Mouse (Mus musculus) forebrain, embryonic 12.5 days (tissue): Measurements from ENCODE around the gene Psap. TPM values are rescaled to one million over a fixed set of nuclear protein-coding genes. Genes with fewer than 3 reads are reported as not detected.
"Not testable (repeated sequence)": the region's sequence is repeated elsewhere in the genome, so short reads cannot be mapped to it uniquely, and the experiment has no call there.

Source experiments
- ATAC-seq: fragments of 200-750 bp; cut with Nextera tagmentation; 2 replicates; pipeline ENCODE4 v1.8.0; 2017; ENCODE audit warnings: moderate TSS enrichment; ENCODE audit not compliant: low FRiP score
- H3K27ac ChIP-seq: fragments of 300-500 bp; sonication (generic); 2 replicates; pipeline ENCODE4 v1.5.1; 2016; ENCODE audit warnings: mild to moderate bottlenecking
- H3K27me3 ChIP-seq: fragments of 300-500 bp; sonication (generic); 2 replicates; pipeline ENCODE4 v1.6.1; 2016; ENCODE audit warnings: mild to moderate bottlenecking
- H3K36me3 ChIP-seq: fragments of 300-500 bp; sonication (generic); replicated peaks from 2 replicates; pipeline ENCODE4 v1.6.1; 2016; ENCODE audit warnings: mild to moderate bottlenecking
- H3K4me1 ChIP-seq: fragments of 300-500 bp; sonication (generic); 2 replicates; pipeline ENCODE4 v1.6.1; 2016
- H3K4me2 ChIP-seq: fragments of 300-500 bp; sonication (generic); 2 replicates; pipeline ENCODE4 v1.6.1; 2016; ENCODE audit warnings: mild to moderate bottlenecking, moderate library complexity
- H3K4me3 ChIP-seq: fragments of 300-500 bp; sonication (generic); replicated peaks from 2 replicates; pipeline ENCODE4 v1.5.1; 2016; ENCODE audit warnings: mild to moderate bottlenecking
- H3K9ac ChIP-seq: fragments of 300-500 bp; sonication (generic); 2 replicates; pipeline ENCODE4 v1.6.1; 2016; ENCODE audit warnings: mild to moderate bottlenecking
- H3K9me3 ChIP-seq: fragments of 300-500 bp; sonication (generic); 2 replicates; pipeline ENCODE4 v1.6.1; 2016
- WGBS: fragments of 180-500 bp; shearing (Covaris S2); methylation state at CpG from one replicate; pipeline ENCODE4 v1.1.7; 2016; 5-methylcytosine and 5-hydroxymethylcytosine counted together
- polyA plus RNA-seq: library from polyadenylated mRNA; unstranded; fragments of >200 nt; fragmentation: Nextera tagmentation; extraction: Ambion mirVana; gene quantifications from 2 replicates; pipeline ENCODE4 v1.2.1, GENCODE M21; 2016

Psap gene
- polyA plus RNA-seq, 1 experiment from 2014 or later: 90.5 TPM

DNA sequence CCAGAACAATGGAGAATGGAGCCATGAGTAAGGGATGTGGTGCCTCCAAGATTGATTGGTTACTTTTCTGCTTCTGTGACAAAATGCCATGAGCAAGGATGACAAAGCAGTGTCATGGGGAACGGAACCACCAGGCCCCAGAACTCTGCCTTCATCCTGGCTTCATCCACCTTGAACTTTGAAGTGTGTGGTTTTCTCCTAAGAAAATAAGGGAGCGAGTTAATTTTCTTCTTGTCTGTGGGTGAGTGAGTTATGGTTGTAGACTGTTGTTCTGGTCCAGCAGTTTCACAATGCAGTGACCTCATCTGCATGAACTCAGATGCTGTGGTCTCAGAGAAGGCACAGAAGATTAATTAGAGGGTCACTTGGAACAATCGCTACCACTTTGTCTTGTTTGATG is 29.1 kb upstream of the Psap start:
- not testable (repeated sequence) for H3K27ac ChIP-seq, H3K36me3 ChIP-seq, H3K9ac ChIP-seq, H3K4me1 ChIP-seq, H3K27me3 ChIP-seq, H3K4me3 ChIP-seq, ATAC-seq, H3K9me3 ChIP-seq, H3K4me2 ChIP-seq
- WGBS: 89% methylated on average over 3 of the region's 3 CpGs

DNA sequence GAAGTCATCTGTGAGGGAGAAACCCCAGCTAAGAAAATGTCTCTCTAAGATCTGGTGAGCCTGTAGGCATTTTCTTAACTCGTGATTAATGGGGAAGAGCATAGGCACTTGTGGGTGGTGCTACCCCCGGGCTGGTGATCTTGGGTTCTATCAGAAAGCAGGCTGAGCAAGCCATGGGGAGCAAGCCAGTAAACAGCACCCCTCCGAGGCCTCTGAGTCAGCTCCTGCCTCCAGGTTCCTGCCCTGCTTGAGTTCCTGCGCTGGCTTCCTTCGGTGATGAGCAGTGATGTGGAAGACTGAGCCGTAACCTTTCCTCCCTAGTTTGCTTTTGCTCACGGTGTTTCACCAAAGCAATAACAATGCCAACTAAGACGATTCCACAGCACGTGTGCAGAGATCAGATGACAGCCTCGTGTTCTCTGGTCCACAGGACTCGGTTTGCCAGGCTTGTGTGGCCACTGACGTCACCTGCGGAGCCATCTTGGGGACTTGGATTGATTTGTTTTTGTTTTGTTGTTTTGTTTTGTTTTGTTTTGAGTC is 26.9 kb upstream of the Psap start:
- no peak for ATAC-seq
- WGBS: 77% methylated on average over 13 of the region's 13 CpGs

DNA sequence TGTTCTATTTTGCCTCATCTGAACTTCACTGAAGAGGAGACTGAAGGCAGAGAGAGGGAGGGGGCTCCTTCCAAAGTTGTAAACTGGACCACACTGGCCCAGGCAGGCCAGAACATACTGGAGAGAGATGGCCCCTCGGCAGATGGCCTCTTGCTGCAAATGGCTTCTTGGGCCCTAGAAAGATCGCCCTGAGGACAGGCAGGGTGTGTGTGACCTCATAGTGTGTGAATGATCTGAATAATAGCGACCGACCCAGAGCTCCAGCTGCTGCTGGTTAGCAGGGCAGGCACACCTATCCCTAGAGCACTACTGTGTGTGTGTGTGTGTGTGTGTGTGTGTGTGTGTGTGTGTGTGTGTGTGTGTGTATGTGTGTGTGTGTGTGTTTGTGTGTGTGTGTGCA is 25.2 kb upstream of the Psap start:
- Histone ChIP-seq H3K36me3 (no peaks in the 10 kb centered on the region), H3K27me3 (no peaks in the 10 kb centered on the region), H3K27ac (no peak overlapping the region), H3K9ac (no peak overlapping the region), H3K9me3 (no peaks in the 10 kb centered on the region), H3K4me1 (no peaks in the 10 kb centered on the region; the same call in 1 of the 2 replicates), H3K4me2 (no peak overlapping the region), H3K4me3 (no peak overlapping the region)
- WGBS: 79% methylated on average over 4 of the region's 4 CpGs
- ATAC-seq: no peak

More for the DNA sequence above, 26.9 kb upstream of the Psap start:
- Histone ChIP-seq H3K4me1 (no peaks in the 10 kb centered on the region), H3K4me3 (no peak overlapping the region), H3K9me3 (no peaks in the 10 kb centered on the region), H3K27ac (no peak overlapping the region), H3K9ac (no peak overlapping the region), H3K27me3 (no peaks in the 10 kb centered on the region), H3K36me3 (no peaks in the 10 kb centered on the region), H3K4me2 (no peak overlapping the region)

DNA sequence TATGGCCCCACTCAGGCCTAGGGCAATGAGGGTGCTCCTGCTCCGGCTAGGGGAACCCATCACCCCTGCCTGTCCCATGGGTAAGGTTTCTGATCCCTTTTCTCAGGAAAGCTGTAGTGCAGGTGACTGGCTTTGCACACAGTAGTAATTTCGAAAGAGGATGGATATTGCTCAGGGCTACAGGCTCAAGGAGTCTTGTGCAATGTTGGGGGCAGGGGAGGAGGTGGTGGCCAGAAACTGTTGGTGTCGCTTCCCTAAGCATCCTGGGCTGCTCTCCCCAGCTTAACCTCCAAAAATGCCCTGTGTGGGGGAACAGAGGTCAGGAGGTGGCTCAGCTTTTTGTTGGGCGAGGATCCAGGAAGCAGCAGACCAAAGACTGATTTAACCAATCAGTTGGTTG is 24.8 kb upstream of the Psap start:
- WGBS: 72% methylated on average over 4 of the region's 4 CpGs
- H3K4me3 ChIP-seq: no peak overlapping the region
- no peaks in the 10 kb centered on the region for H3K27me3 ChIP-seq
- H3K36me3 ChIP-seq: no peaks in the 10 kb centered on the region
- no peak overlapping the region for H3K27ac ChIP-seq
- no peaks in the 10 kb centered on the region for H3K9me3 ChIP-seq
- no peaks in the 10 kb centered on the region; the same call in 1 of the 2 replicates for H3K4me1 ChIP-seq
- H3K4me2 ChIP-seq: no peak overlapping the region
- ATAC-seq: no peak
- H3K9ac ChIP-seq: no peak overlapping the region

DNA sequence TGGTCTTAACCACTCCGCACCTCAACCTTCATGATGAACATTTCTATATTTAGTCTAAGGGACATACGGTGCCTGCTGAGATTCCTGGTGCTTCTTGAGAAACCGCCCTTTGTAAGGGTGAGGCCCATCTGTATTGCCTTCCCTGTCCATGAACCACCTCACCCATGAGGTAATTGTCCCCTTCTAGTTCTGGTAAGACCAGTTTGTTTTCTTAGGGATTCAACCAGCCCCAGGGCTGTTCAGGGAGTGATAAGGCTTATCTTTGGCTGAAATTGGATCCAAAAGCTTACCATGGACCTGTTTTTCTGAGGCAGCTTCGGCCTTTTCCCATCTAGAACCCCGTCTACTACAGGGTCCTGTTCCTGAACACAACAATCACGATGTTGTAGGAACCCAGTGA is 21.3 kb upstream of the Psap start:
- 87% methylated on average over 6 of the region's 6 CpGs for WGBS
- Histone ChIP-seq H3K27ac (no peak overlapping the region), H3K36me3 (no peaks in the 10 kb centered on the region), H3K9ac (no peak overlapping the region), H3K4me2 (no peak overlapping the region), H3K4me1 (no peaks in the 10 kb centered on the region; the same call in 1 of the 2 replicates), H3K9me3 (no peaks in the 10 kb centered on the region), H3K27me3 (no peaks in the 10 kb centered on the region), H3K4me3 (no peak overlapping the region)
- no peak for ATAC-seq

DNA sequence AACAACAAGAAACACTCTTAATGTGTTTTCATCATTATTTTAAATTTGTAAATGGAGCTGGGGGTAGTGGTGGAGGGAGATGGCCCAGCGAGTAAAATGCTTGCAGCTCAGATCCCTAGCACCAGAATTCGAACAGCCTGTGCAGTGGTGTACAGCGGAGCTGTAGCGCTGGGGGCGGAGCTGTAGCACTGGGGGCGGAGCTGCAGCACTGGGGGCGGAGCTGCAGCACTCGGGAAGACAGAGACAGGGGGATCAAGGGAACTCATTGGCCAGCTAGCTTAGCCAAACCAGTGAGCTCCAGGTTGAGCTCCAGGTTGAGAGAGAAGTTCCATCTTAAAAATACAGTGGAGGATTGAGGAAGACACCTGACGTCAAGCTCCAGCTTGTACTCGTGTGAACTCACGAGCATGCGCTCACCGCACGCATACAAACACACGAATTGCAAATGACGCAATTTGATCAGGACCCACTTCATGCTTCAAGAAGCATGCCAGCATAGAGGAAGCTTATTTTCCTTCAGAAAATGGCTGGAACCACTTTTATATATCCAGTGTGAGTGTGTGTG is 20.1 kb upstream of the Psap start:
- Histone ChIP-seq H3K4me2 (no peak overlapping the region), H3K27ac (no peak overlapping the region), H3K27me3 (no peaks in the 10 kb centered on the region), H3K9me3 (no peaks in the 10 kb centered on the region), H3K4me1 (peaks cover 4% of the 10 kb centered on the region), H3K4me3 (no peak overlapping the region), H3K36me3 (no peaks in the 10 kb centered on the region), H3K9ac (no peak overlapping the region)
- 61% methylated on average over 16 of the region's 16 CpGs for WGBS
- no peak for ATAC-seq

DNA sequence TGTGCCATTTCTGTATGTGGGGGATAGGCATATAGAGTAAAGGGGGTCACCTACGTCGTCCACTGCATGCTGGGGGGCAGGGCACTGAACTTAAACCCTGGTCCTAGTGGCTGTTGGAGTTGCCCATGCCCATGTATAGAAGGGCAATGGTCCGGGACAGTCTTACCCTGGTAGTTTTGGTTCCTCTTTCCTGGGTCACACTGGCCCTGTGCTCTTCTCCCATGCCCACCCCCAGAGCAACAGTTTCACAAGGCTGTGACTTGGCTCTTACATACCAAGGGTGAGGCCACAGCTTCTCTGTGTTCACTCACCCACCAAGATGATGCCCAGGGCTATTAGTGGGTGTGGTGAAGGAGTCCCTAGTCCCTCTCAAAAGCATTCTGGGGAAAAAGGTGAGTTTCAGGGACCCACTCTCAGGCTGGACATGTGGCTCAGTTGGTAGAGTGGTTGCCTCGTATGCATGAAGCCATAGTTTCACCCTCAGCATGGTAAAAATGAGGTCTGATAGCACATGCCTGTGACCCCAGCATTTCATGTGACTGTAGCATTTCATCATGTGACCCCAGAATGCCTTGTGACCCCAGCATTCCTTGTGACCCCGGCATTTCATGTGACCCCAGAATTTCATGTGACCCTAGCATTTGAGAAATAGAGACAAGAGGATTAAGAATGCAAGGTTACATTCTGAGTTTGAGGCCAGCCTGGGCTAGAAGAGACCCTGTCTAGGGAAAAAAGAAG is 16.7 kb upstream of the Psap start:
- H3K9me3 ChIP-seq: no peaks in the 10 kb centered on the region
- peaks cover 9% of the 10 kb centered on the region for H3K4me1 ChIP-seq
- no peak for ATAC-seq
- 85% methylated on average over 5 of the region's 5 CpGs for WGBS
- H3K4me2 ChIP-seq: no peak overlapping the region
- no peaks in the 10 kb centered on the region for H3K27me3 ChIP-seq
- H3K9ac ChIP-seq: no peak overlapping the region
- H3K36me3 ChIP-seq: no peaks in the 10 kb centered on the region
- H3K27ac ChIP-seq: no peak overlapping the region
- no peak overlapping the region for H3K4me3 ChIP-seq

DNA sequence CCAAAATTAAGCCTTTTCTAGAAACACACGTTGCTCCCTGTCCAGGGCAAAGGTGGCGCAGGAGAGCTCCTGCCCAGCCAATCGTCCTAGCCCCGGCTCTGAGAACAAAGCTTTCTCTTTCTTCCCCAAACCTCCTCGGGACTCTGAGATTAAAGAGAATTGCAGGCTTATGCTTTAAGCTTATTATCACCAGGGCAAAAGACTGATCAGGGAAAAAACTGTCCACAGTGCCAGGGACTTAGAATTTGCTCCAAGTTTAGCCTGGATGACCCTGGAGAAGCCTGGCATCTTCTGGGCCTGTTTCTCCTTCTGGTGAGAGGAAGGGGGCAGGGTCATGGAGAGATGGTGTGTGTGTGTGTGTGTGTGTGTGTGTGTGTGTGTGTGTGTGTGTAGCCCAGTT is 15.9 kb upstream of the Psap start:
- WGBS: 19% methylated on average over 5 of the region's 5 CpGs

DNA sequence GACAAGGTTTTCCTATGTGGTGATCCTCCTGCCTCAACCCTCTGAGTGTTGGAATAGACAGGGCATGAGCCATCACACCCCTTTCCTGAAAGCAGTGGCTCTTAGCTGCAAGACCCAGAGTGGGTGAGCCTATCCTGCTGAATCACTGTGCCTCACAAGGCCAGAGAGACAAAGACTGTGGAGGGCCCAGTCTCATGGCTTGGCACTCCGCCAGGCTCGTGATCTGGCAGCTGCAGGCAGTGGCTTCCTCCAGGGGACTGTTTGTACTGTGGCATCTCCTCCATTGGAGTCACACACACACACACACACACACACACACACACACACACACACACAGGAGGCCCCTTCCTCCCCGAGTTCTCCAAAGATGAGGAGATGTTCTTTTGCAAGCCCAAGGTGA is 15.0 kb upstream of the Psap start:
- no peak overlapping the region for H3K4me3 ChIP-seq
- H3K27ac ChIP-seq: peak overlapping the region; percentile 79
- ATAC-seq: peak; percentile 93
- H3K4me2 ChIP-seq: no peak overlapping the region
- WGBS: 36% methylated on average over 3 of the region's 3 CpGs
- peaks cover 9% of the 10 kb centered on the region for H3K4me1 ChIP-seq
- H3K9me3 ChIP-seq: no peaks in the 10 kb centered on the region
- no peak overlapping the region for H3K9ac ChIP-seq
- no peaks in the 10 kb centered on the region for H3K36me3 ChIP-seq
- H3K27me3 ChIP-seq: no peaks in the 10 kb centered on the region

More for the DNA sequence above, 15.9 kb upstream of the Psap start:
- no peaks in the 10 kb centered on the region for H3K27me3 ChIP-seq
- H3K4me1 ChIP-seq: peaks cover 9% of the 10 kb centered on the region
- H3K9ac ChIP-seq: no peak overlapping the region
- H3K27ac ChIP-seq: no peak overlapping the region; the same call in 1 of the 2 replicates
- no peak overlapping the region for H3K4me3 ChIP-seq
- no peak for ATAC-seq
- no peaks in the 10 kb centered on the region for H3K36me3 ChIP-seq
- H3K9me3 ChIP-seq: no peaks in the 10 kb centered on the region
- no peak overlapping the region for H3K4me2 ChIP-seq

DNA sequence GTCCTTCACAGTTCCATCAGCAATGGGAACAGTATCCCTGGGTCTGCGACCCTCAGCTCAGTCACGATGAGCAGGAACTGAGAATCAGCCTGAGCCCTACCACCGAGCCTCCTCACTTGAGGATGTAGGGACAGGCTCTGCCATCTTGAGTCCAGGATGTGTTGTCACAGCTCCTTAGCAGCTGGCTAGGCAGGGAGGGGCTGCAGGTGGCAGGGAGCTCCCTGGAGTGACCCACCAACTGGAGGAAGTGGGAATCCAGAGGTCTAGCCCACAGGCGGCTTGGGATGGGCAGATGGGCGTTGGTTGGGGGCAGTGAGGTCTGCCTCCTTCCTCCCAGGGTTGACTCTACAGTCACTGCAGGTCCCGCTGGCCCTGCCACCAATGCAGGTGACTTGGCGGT is 14.1 kb upstream of the Psap start:
- no peak for ATAC-seq
- peaks cover 9% of the 10 kb centered on the region for H3K4me1 ChIP-seq
- no peak overlapping the region for H3K4me3 ChIP-seq

DNA sequence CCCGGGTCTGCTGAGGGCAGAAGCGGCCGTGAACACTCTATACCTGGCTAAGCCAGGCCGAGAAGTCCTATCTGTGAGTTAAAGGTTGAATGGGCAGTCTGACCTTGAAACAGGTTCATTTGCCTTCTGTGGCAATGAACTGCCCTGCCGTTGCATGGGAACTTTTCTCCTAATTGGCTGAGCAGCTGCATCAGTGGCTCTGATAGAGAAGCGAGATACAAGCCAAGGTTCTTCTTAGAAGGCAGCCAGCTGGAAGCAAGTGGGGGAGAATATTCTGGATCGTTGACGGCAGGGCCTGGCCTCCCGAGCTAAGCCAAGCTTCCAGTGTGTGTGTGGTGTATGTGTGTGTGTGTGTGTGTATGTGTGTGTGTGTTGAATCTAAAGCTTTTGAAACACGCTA is 12.2 kb upstream of the Psap start:
- Histone ChIP-seq H3K27ac (no peak overlapping the region), H3K9me3 (no peaks in the 10 kb centered on the region), H3K27me3 (no peaks in the 10 kb centered on the region), H3K4me1 (peaks cover 9% of the 10 kb centered on the region), H3K4me2 (no peak overlapping the region), H3K36me3 (no peaks in the 10 kb centered on the region), H3K9ac (no peak overlapping the region), H3K4me3 (no peak overlapping the region)
- no peak for ATAC-seq
- 74% methylated on average over 10 of the region's 10 CpGs for WGBS

More for the DNA sequence above, 14.1 kb upstream of the Psap start:
- no peaks in the 10 kb centered on the region for H3K9me3 ChIP-seq
- no peak overlapping the region for H3K9ac ChIP-seq
- no peaks in the 10 kb centered on the region for H3K27me3 ChIP-seq
- no peak overlapping the region for H3K27ac ChIP-seq
- 90% methylated on average over 7 of the region's 7 CpGs for WGBS
- H3K36me3 ChIP-seq: no peaks in the 10 kb centered on the region
- no peak overlapping the region for H3K4me2 ChIP-seq

DNA sequence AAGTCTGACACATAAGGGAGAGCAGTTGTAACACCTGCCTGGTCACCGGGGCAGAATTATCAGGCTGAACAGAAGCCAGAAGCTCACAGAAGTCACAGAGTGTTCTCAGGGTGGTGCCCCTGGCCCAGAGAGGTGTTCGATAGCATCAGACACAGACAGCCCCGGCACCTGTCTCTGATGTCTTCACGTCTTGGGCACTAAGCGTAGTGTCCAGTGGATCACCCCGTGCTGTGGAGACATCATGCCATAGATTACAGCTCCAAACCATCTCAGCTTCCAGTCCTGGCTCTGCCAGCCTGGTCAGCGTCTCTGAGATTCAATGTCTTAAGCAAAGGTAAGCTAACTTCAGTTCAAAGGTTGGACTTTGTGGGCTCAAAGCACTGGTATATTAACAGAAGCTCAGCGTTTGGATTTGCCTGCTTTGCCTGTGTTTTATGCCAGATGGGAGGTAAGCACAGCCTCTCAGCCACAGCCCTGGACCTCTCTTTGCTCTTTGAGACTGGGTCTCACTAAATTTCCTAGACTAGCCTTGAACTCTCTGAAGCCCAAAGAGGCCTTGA is 10.5 kb upstream of the Psap start:
- Histone ChIP-seq H3K4me2 (no peak overlapping the region), H3K4me1 (peaks cover 9% of the 10 kb centered on the region), H3K27ac (no peak overlapping the region), H3K9ac (no peak overlapping the region), H3K4me3 (no peak overlapping the region), H3K9me3 (no peaks in the 10 kb centered on the region), H3K27me3 (no peaks in the 10 kb centered on the region), H3K36me3 (no peaks in the 10 kb centered on the region)
- WGBS: 93% methylated on average over 8 of the region's 8 CpGs
- ATAC-seq: no peak

DNA sequence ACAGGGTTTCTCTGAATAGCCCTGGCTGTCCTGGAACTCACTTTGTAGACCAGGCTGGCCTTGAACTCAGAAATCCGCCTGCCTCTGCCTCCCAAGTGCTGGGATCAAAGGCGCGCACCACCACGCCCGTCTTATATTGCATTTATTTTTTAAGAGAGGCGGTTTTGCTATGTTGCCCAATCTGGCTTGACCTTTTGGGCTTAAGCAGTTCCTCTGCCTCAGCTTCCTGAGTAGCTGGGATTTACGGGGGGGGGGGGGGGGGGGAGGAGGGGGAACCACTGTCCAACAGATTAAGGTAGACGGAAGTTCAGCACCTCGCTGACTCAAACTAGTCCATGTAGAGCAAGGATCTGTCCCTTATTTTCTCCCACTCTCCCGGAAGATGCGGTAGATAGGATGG is 8.7 kb upstream of the Psap start:
- H3K4me1 ChIP-seq: no peaks in the 10 kb centered on the region
- H3K4me2 ChIP-seq: no peak overlapping the region
- H3K4me3 ChIP-seq: no peak overlapping the region
- H3K27me3 ChIP-seq: no peaks in the 10 kb centered on the region
- H3K27ac ChIP-seq: no peak overlapping the region
- no peaks in the 10 kb centered on the region for H3K36me3 ChIP-seq
- no peak overlapping the region for H3K9ac ChIP-seq
- ATAC-seq: no peak
- no peaks in the 10 kb centered on the region for H3K9me3 ChIP-seq
- 84% methylated on average over 9 of the region's 11 CpGs for WGBS
